Mouse (Mus musculus) hindbrain, embryonic 12.5 days (tissue): ENCODE data around the gene Dcps. TPM values are rescaled to one million over a fixed set of nuclear protein-coding genes. Genes with fewer than 3 reads are reported as not detected.

Source experiments
- ATAC-seq: fragments of 200-750 bp; cut with Nextera tagmentation; 2 replicates; pipeline ENCODE4 v1.8.0; 2017; ENCODE audit warnings: moderate TSS enrichment; ENCODE audit not compliant: low FRiP score
- H3K27ac ChIP-seq: fragments of 300-500 bp; sonication (generic); 2 replicates; pipeline ENCODE4 v1.5.1; 2016; ENCODE audit warnings: mild to moderate bottlenecking
- H3K27me3 ChIP-seq: fragments of 300-500 bp; sonication (generic); 2 replicates; pipeline ENCODE4 v1.6.1; 2016; ENCODE audit warnings: mild to moderate bottlenecking
- H3K36me3 ChIP-seq: fragments of 300-500 bp; sonication (generic); 2 replicates; pipeline ENCODE4 v1.6.1; 2016; ENCODE audit warnings: mild to moderate bottlenecking
- H3K4me1 ChIP-seq: fragments of 300-500 bp; sonication (generic); 2 replicates; pipeline ENCODE4 v1.6.1; 2016
- H3K4me2 ChIP-seq: fragments of 300-500 bp; sonication (generic); replicated peaks from 2 replicates; pipeline ENCODE4 v1.6.1; 2016; ENCODE audit warnings: mild to moderate bottlenecking
- H3K4me3 ChIP-seq: fragments of 300-500 bp; sonication (generic); 2 replicates; pipeline ENCODE4 v1.5.1; 2016; ENCODE audit warnings: mild to moderate bottlenecking
- H3K9ac ChIP-seq: fragments of 300-500 bp; sonication (generic); 2 replicates; pipeline ENCODE4 v1.6.1; 2016; ENCODE audit warnings: mild to moderate bottlenecking, moderate library complexity
- H3K9me3 ChIP-seq: fragments of 300-500 bp; sonication (generic); replicated peaks from 2 replicates; pipeline ENCODE4 v1.6.1; 2016; ENCODE audit warnings: mild to moderate bottlenecking
- WGBS: fragments of 180-500 bp; shearing (Covaris S2); methylation state at CpG from one replicate; pipeline ENCODE4 v1.1.7; 2016; 5-methylcytosine and 5-hydroxymethylcytosine counted together
- polyA plus RNA-seq: library from polyadenylated mRNA; unstranded; fragments of >200 nt; fragmentation: Nextera tagmentation; extraction: Ambion mirVana; gene quantifications from 2 replicates; pipeline ENCODE4 v1.2.1, GENCODE M21; 2016

Dcps gene
- polyA plus RNA-seq, 1 experiment from 2014 or later, result 73.8 TPM

GRCm38 (mm10) chr9:35145829-35146228 is 30.0 kb downstream of the Dcps start:
- no peak for ATAC-seq
- H3K4me3 ChIP-seq, result no peak overlapping the region

GRCm38 (mm10) chr9:35145118-35145517 is 30.7 kb downstream of the Dcps start:
- Histone ChIP-seq H3K27me3 (no peaks in the 10 kb centered on the region), H3K36me3 (no peaks in the 10 kb centered on the region), H3K4me1 (no peaks in the 10 kb centered on the region; the same call in 1 of the 2 replicates), H3K27ac (no peak overlapping the region), H3K9me3 (no peaks in the 10 kb centered on the region), H3K4me3 (no peak overlapping the region), H3K4me2 (no peak overlapping the region), H3K9ac (no peak overlapping the region)
- whole genome bisulfite sequencing, result 88% methylated on average over 9 of the region's 9 CpGs
- ATAC-seq, result no peak

More at GRCm38 (mm10) chr9:35145829-35146228, 30.0 kb downstream of the Dcps start:
- Histone ChIP-seq H3K9ac (no peak overlapping the region), H3K27me3 (no peaks in the 10 kb centered on the region), H3K4me1 (no peaks in the 10 kb centered on the region; the same call in 1 of the 2 replicates), H3K36me3 (no peaks in the 10 kb centered on the region), H3K9me3 (no peaks in the 10 kb centered on the region), H3K4me2 (no peak overlapping the region), H3K27ac (no peak overlapping the region)
- WGBS, result 93% methylated on average over 1 of the region's 1 CpGs

- H3K4me1 ChIP-seq, result no peaks in the 10 kb centered on the region; the same call in 1 of the 2 replicates
- H3K27me3 ChIP-seq, result no peaks in the 10 kb centered on the region
- no peak overlapping the region for H3K27ac ChIP-seq
- H3K36me3 ChIP-seq, result no peaks in the 10 kb centered on the region
- no peak overlapping the region for H3K9ac ChIP-seq
- ATAC-seq, result no peak
- 81% methylated on average over 2 of the region's 2 CpGs for WGBS
- H3K9me3 ChIP-seq, result no peaks in the 10 kb centered on the region
- H3K4me3 ChIP-seq, result no peak overlapping the region
- no peak overlapping the region for H3K4me2 ChIP-seq
These were observed 33.6 kb downstream of the Dcps start for GRCm38 (mm10) chr9:35142221-35142620.

GRCm38 (mm10) chr9:35139231-35139744 is 36.6 kb downstream of the Dcps start:
- no peak overlapping the region for H3K27ac ChIP-seq
- H3K4me2 ChIP-seq, result no peak overlapping the region
- H3K9me3 ChIP-seq, result no peaks in the 10 kb centered on the region
- whole genome bisulfite sequencing, result 73% methylated on average over 5 of the region's 5 CpGs
- H3K27me3 ChIP-seq, result no peaks in the 10 kb centered on the region
- no peaks in the 10 kb centered on the region; the same call in 1 of the 2 replicates for H3K4me1 ChIP-seq
- H3K9ac ChIP-seq, result no peak overlapping the region
- no peaks in the 10 kb centered on the region for H3K36me3 ChIP-seq
- H3K4me3 ChIP-seq, result no peak overlapping the region
- no peak for ATAC-seq

GRCm38 (mm10) chr9:35138029-35138428 is 37.8 kb downstream of the Dcps start:
- Histone ChIP-seq H3K27me3 (no peaks in the 10 kb centered on the region), H3K36me3 (no peaks in the 10 kb centered on the region), H3K9me3 (no peaks in the 10 kb centered on the region), H3K9ac (no peak overlapping the region), H3K27ac (no peak overlapping the region), H3K4me1 (no peaks in the 10 kb centered on the region; the same call in 1 of the 2 replicates), H3K4me2 (no peak overlapping the region), H3K4me3 (no peak overlapping the region)
- 79% methylated on average over 7 of the region's 7 CpGs for WGBS
- ATAC-seq, result no peak

- Histone ChIP-seq H3K27me3 (no peaks in the 10 kb centered on the region), H3K4me2 (no peak overlapping the region), H3K9ac (no peak overlapping the region), H3K4me3 (no peak overlapping the region), H3K9me3 (no peaks in the 10 kb centered on the region), H3K36me3 (no peaks in the 10 kb centered on the region), H3K27ac (no peak overlapping the region), H3K4me1 (no peaks in the 10 kb centered on the region; the same call in 1 of the 2 replicates)
- WGBS, result 75% methylated on average over 6 of the region's 6 CpGs
- ATAC-seq, result no peak
These were observed 40.3 kb downstream of the Dcps start for GRCm38 (mm10) chr9:35135575-35135974.

GRCm38 (mm10) chr9:35131637-35132397 is 44.0 kb downstream of the Dcps start:
- H3K27me3 ChIP-seq, result no peaks in the 10 kb centered on the region
- WGBS, result 92% methylated on average over 16 of the region's 16 CpGs
- no peak for ATAC-seq
- H3K9me3 ChIP-seq, result no peaks in the 10 kb centered on the region
- H3K36me3 ChIP-seq, result peaks cover 17% of the 10 kb centered on the region
- no peaks in the 10 kb centered on the region for H3K4me1 ChIP-seq
- H3K9ac ChIP-seq, result no peak overlapping the region
- H3K27ac ChIP-seq, result no peak overlapping the region
- no peak overlapping the region for H3K4me2 ChIP-seq
- no peak overlapping the region for H3K4me3 ChIP-seq

GRCm38 (mm10) chr9:35128995-35129418 is 46.9 kb downstream of the Dcps start:
- Histone ChIP-seq H3K27ac (no peak overlapping the region), H3K4me2 (no peak overlapping the region), H3K9ac (no peak overlapping the region), H3K36me3 (peaks cover 32% of the 10 kb centered on the region), H3K4me1 (no peaks in the 10 kb centered on the region), H3K4me3 (no peak overlapping the region), H3K9me3 (no peaks in the 10 kb centered on the region), H3K27me3 (no peaks in the 10 kb centered on the region)
- 90% methylated on average over 9 of the region's 9 CpGs for WGBS
- ATAC-seq, result no peak

GRCm38 (mm10) chr9:35128564-35128963 is 47.3 kb downstream of the Dcps start:
- no peak overlapping the region for H3K27ac ChIP-seq
- H3K36me3 ChIP-seq, result peaks cover 33% of the 10 kb centered on the region
- H3K4me1 ChIP-seq, result no peaks in the 10 kb centered on the region
- no peaks in the 10 kb centered on the region for H3K27me3 ChIP-seq
- no peak overlapping the region for H3K4me3 ChIP-seq
- ATAC-seq, result no peak
- no peak overlapping the region for H3K9ac ChIP-seq
- no peak overlapping the region for H3K4me2 ChIP-seq
- 97% methylated on average over 3 of the region's 3 CpGs for WGBS
- H3K9me3 ChIP-seq, result no peaks in the 10 kb centered on the region

- Histone ChIP-seq H3K9ac (no peak overlapping the region), H3K4me3 (no peak overlapping the region), H3K27me3 (no peaks in the 10 kb centered on the region), H3K27ac (no peak overlapping the region), H3K36me3 (peaks cover 33% of the 10 kb centered on the region), H3K9me3 (no peaks in the 10 kb centered on the region), H3K4me2 (no peak overlapping the region), H3K4me1 (no peaks in the 10 kb centered on the region)
- no peak for ATAC-seq
- WGBS, result 97% methylated on average over 5 of the region's 5 CpGs
These were observed 48.3 kb downstream of the Dcps start for GRCm38 (mm10) chr9:35127561-35127960.

GRCm38 (mm10) chr9:35127147-35127546 is 48.7 kb downstream of the Dcps start:
- H3K27me3 ChIP-seq, result no peaks in the 10 kb centered on the region
- no peak overlapping the region for H3K9ac ChIP-seq
- H3K9me3 ChIP-seq, result no peaks in the 10 kb centered on the region
- no peak overlapping the region; the same call in 1 of the 2 replicates for H3K27ac ChIP-seq
- H3K36me3 ChIP-seq, result peaks cover 33% of the 10 kb centered on the region
- 87% methylated on average over 6 of the region's 6 CpGs for WGBS
- H3K4me2 ChIP-seq, result no peak overlapping the region
- ATAC-seq, result no peak
- no peaks in the 10 kb centered on the region for H3K4me1 ChIP-seq
- H3K4me3 ChIP-seq, result no peak overlapping the region

GRCm38 (mm10) chr9:35124678-35124955 is 51.2 kb downstream of the Dcps start:
- 95% methylated on average over 8 of the region's 8 CpGs for WGBS
- no peak overlapping the region for H3K4me3 ChIP-seq
- peaks cover 30% of the 10 kb centered on the region for H3K36me3 ChIP-seq
- no peak overlapping the region for H3K9ac ChIP-seq
- no peak overlapping the region for H3K27ac ChIP-seq
- no peak for ATAC-seq
- H3K9me3 ChIP-seq, result no peaks in the 10 kb centered on the region
- H3K4me1 ChIP-seq, result no peaks in the 10 kb centered on the region
- no peaks in the 10 kb centered on the region for H3K27me3 ChIP-seq
- no peak overlapping the region for H3K4me2 ChIP-seq
